Mouse (Mus musculus) heart, embryonic 12.5 days (tissue): ENCODE measurements around the gene Vmn2r58. TPM values are rescaled to one million over a fixed set of nuclear protein-coding genes. Genes with fewer than 3 reads are reported as not detected.
"Not testable (repeated sequence)": the region's sequence is repeated elsewhere in the genome, so short reads cannot be mapped to it uniquely, and the experiment has no call there.

Experiments used
- ATAC-seq: fragments of 200-750 bp; cut with Nextera tagmentation; 2 replicates; pipeline ENCODE4 v1.8.0; 2017; ENCODE audit warnings: moderate TSS enrichment, moderate library complexity; ENCODE audit not compliant: insufficient number of reproducible peaks, low FRiP score
- H3K27ac ChIP-seq: fragments of 300-500 bp; sonication (generic); 2 replicates; pipeline ENCODE4 v1.5.1; 2016; ENCODE audit warnings: mild to moderate bottlenecking, moderate library complexity; ENCODE audit not compliant: poor library complexity, severe bottlenecking
- H3K27me3 ChIP-seq: fragments of 300-500 bp; sonication (generic); replicated peaks from 2 replicates; pipeline ENCODE4 v1.6.1; 2016; ENCODE audit warnings: mild to moderate bottlenecking, moderate library complexity
- H3K36me3 ChIP-seq: fragments of 300-500 bp; sonication (generic); 2 replicates; pipeline ENCODE4 v1.6.1; 2016; ENCODE audit warnings: mild to moderate bottlenecking, moderate library complexity
- H3K4me1 ChIP-seq: fragments of 300-500 bp; sonication (generic); replicated peaks from 2 replicates; pipeline ENCODE4 v1.6.1; 2016; ENCODE audit warnings: mild to moderate bottlenecking
- H3K4me2 ChIP-seq: fragments of 300-500 bp; sonication (generic); 2 replicates; pipeline ENCODE4 v1.6.1; 2016; ENCODE audit warnings: mild to moderate bottlenecking, moderate library complexity
- H3K4me3 ChIP-seq: fragments of 300-500 bp; sonication (generic); 2 replicates; pipeline ENCODE4 v1.5.1; 2016; ENCODE audit warnings: mild to moderate bottlenecking
- H3K9ac ChIP-seq: fragments of 300-500 bp; sonication (generic); 2 replicates; pipeline ENCODE4 v1.6.1; 2016; ENCODE audit warnings: mild to moderate bottlenecking, moderate library complexity
- H3K9me3 ChIP-seq: fragments of 300-500 bp; sonication (generic); replicated peaks from 2 replicates; pipeline ENCODE4 v1.6.1; 2016; ENCODE audit warnings: mild to moderate bottlenecking, moderate library complexity
- WGBS: fragments of 180-500 bp; shearing (Covaris S2); methylation state at CpG from one replicate; pipeline ENCODE4 v1.1.7; 2016; 5-methylcytosine and 5-hydroxymethylcytosine counted together
- polyA plus RNA-seq: library from polyadenylated mRNA; unstranded; fragments of >200 nt; fragmentation: Nextera tagmentation; extraction: Ambion mirVana; gene quantifications from 2 replicates; pipeline ENCODE4 v1.2.1, GENCODE M21; 2016

The Vmn2r58 gene
- polyA plus RNA-seq: not detected in 2 replicates

DNA sequence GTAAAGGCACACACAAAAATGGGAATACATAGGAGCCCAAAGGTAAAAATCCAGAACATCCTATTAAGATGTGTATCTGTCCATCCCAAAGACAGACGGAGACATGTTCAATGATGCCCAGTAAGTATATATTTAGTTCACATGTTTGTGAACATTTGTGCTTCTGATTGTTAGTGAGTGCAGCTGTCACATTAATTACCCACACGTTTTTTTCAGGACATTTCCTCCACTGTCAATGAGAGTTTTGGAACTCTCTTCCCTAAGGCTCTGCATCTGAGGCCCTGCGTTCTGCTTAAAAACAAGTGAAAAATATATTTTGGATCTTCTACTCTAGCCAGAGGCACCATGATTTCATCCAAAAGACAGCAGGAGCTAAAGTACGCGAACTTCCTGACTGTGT, at the start of gene Vmn2r58:
Vmn2r58 (minus strand) TSS at position 101 of the 400 bp plus-strand sequence.
- H3K4me1 ChIP-seq, H3K9me3 ChIP-seq, ATAC-seq, H3K36me3 ChIP-seq, H3K4me3 ChIP-seq, H3K27ac ChIP-seq, H3K27me3 ChIP-seq, H3K9ac ChIP-seq, H3K4me2 ChIP-seq: not testable (repeated sequence)
- WGBS: 67% methylated on average over 5 of the region's 5 CpGs

Other genes with a start within 250 kb of the Vmn2r58 start
- gene Zfp788, start 239.5 kb downstream of the Vmn2r58 start, polyA plus RNA-seq: 7.0 and 7.5 TPM in 2 replicates
- gene Vmn2r59, start 186.3 kb upstream of the Vmn2r58 start, polyA plus RNA-seq: not detected in 2 replicates
- gene Vmn2r60, start 235.1 kb upstream of the Vmn2r58 start, polyA plus RNA-seq: not detected in 2 replicates